Mouse (Mus musculus) gastrocnemius, adult 18-20 months (tissue): Measurements from ENCODE around the gene Sh3gl2. TPM values are rescaled to one million over a fixed set of nuclear protein-coding genes. Genes with fewer than 3 reads are reported as not detected.

Experiments
- DNase-seq: peaks from one replicate; pipeline ENCODE4 v3.0.0; 2021; ENCODE audit warnings: low spot score
- total RNA-seq, 2 experiments: library from RNA; stranded (reverse); gene quantifications; 2 replicates each; pipeline ENCODE4 v1.2.3; 2021

Sh3gl2 gene
- total RNA-seq, 2 experiments from 2014 or later, result 0.59 to 0.73 TPM

GRCm38 (mm10) chr4:85232386-85233381 is 27.8 kb downstream of the Sh3gl2 start:
- no peak for DNase-seq

GRCm38 (mm10) chr4:85241675-85242074 is 36.7 kb downstream of the Sh3gl2 start:
- no peak for DNase-seq

- DNase-seq, result no peak
These were observed 37.6 kb downstream of the Sh3gl2 start for GRCm38 (mm10) chr4:85242562-85242961.

- DNase-seq, result no peak
These were observed 43.7 kb downstream of the Sh3gl2 start for GRCm38 (mm10) chr4:85248673-85249072.

GRCm38 (mm10) chr4:85250271-85250670 is 45.3 kb downstream of the Sh3gl2 start:
- DNase-seq, result no peak

GRCm38 (mm10) chr4:85250786-85251185 is 45.9 kb downstream of the Sh3gl2 start:
- no peak for DNase-seq

GRCm38 (mm10) chr4:85255771-85256389 is 51.0 kb downstream of the Sh3gl2 start:
- no peak for DNase-seq

- no peak for DNase-seq
These were observed 51.7 kb downstream of the Sh3gl2 start for GRCm38 (mm10) chr4:85256461-85257202.

GRCm38 (mm10) chr4:85257771-85258341 is 52.9 kb downstream of the Sh3gl2 start:
- DNase-seq, result no peak

- DNase-seq, result no peak
These were observed 56.0 kb downstream of the Sh3gl2 start for GRCm38 (mm10) chr4:85260687-85261658.

GRCm38 (mm10) chr4:85262146-85262545 is 57.2 kb downstream of the Sh3gl2 start:
- no peak for DNase-seq

GRCm38 (mm10) chr4:85262606-85263005 is 57.7 kb downstream of the Sh3gl2 start:
- no peak for DNase-seq

- DNase-seq, result no peak
These were observed 62.5 kb downstream of the Sh3gl2 start for GRCm38 (mm10) chr4:85267456-85267855.

GRCm38 (mm10) chr4:85272877-85273276 is 68.0 kb downstream of the Sh3gl2 start:
- no peak for DNase-seq

- DNase-seq, result no peak
These were observed 68.5 kb downstream of the Sh3gl2 start for GRCm38 (mm10) chr4:85273452-85273851.

- no peak for DNase-seq
These were observed 78.2 kb downstream of the Sh3gl2 start for GRCm38 (mm10) chr4:85283151-85283550.

- no peak for DNase-seq
These were observed 85.1 kb downstream of the Sh3gl2 start for GRCm38 (mm10) chr4:85289990-85290389.

GRCm38 (mm10) chr4:85291296-85291695 is 86.4 kb downstream of the Sh3gl2 start:
- no peak for DNase-seq

GRCm38 (mm10) chr4:85293368-85293767 is 88.4 kb downstream of the Sh3gl2 start:
- DNase-seq, result no peak
